Mouse (Mus musculus) limb, embryonic 14.5 days (tissue): Measurements from ENCODE around the gene Tor4a. TPM values are rescaled to one million over a fixed set of nuclear protein-coding genes. Genes with fewer than 3 reads are reported as not detected.
A peak's percentile ranks its signal among the peaks of the same experiment; 100 is the strongest.

Source experiments
- ATAC-seq: fragments of 200-750 bp; cut with Nextera tagmentation; 2 replicates; pipeline ENCODE4 v1.8.0; 2017; ENCODE audit warnings: low read depth, moderate number of reproducible peaks, moderate TSS enrichment; ENCODE audit not compliant: low FRiP score
- DNase-seq: peaks from one replicate; pipeline ENCODE4 v3.0.0-alpha.2; 2015; ENCODE audit warnings: low spot score
- H3K27ac ChIP-seq: fragments of 300-500 bp; sonication (generic); replicated peaks from 2 replicates; pipeline ENCODE4 v1.5.1; 2014; ENCODE audit warnings: low read depth, mild to moderate bottlenecking, low read length, moderate library complexity, mixed read lengths
- H3K27me3 ChIP-seq: fragments of 300-500 bp; sonication (generic); 2 replicates; pipeline ENCODE4 v1.6.1; 2014; ENCODE audit warnings: low read length, mixed read lengths; ENCODE audit not compliant: control insufficient read depth, insufficient read depth
- H3K36me3 ChIP-seq: fragments of 300-500 bp; sonication (generic); 2 replicates; pipeline ENCODE4 v1.6.1; 2014; ENCODE audit warnings: mild to moderate bottlenecking, low read length, moderate library complexity, mixed read lengths; ENCODE audit not compliant: control insufficient read depth, insufficient read depth
- H3K4me1 ChIP-seq: fragments of 300-500 bp; sonication (generic); 2 replicates; pipeline ENCODE4 v1.6.1; 2014; ENCODE audit warnings: antibody characterized with exemption, low read length, mixed read lengths; ENCODE audit not compliant: control insufficient read depth, insufficient read depth
- H3K4me2 ChIP-seq: fragments of 300-500 bp; sonication (generic); replicated peaks from 2 replicates; pipeline ENCODE4 v1.6.1; 2014; ENCODE audit warnings: low read depth, mild to moderate bottlenecking, low read length, moderate library complexity; ENCODE audit not compliant: severe bottlenecking
- H3K4me3 ChIP-seq: fragments of 300-500 bp; sonication (generic); replicated peaks from 2 replicates; pipeline ENCODE4 v1.5.1; 2014; ENCODE audit warnings: low read length
- H3K9ac ChIP-seq: fragments of 300-500 bp; sonication (generic); 2 replicates; pipeline ENCODE4 v1.6.1; 2014; ENCODE audit warnings: mild to moderate bottlenecking, low read depth, low read length, moderate library complexity; ENCODE audit not compliant: severe bottlenecking
- H3K9me3 ChIP-seq: fragments of 300-500 bp; sonication (generic); 2 replicates; pipeline ENCODE4 v1.6.1; 2016; ENCODE audit warnings: low read length; ENCODE audit not compliant: control insufficient read depth
- POLR2A ChIP-seq: fragments of 200-500 bp; IDR thresholded peaks from 2 replicates; pipeline ENCODE4 v1.8.0; 2012; ENCODE audit warnings: inconsistent platforms, mild to moderate bottlenecking, moderate library complexity, borderline replicate concordance; ENCODE audit not compliant: insufficient read depth, insufficient read length; ENCODE audit errors: extremely low read depth
- WGBS: fragments of 180-500 bp; shearing (Covaris S2); extraction: QIAGEN DNeasy Blood & Tissue Kit; methylation state at CpG from one replicate; pipeline ENCODE4 v1.1.7; 2014; 5-methylcytosine and 5-hydroxymethylcytosine counted together
- polyA plus RNA-seq, 2 experiments: library from polyadenylated mRNA; depleted of rRNA in 1 of 2; stranded (reverse) in 1 of 2; unstranded in 1 of 2; fragments of >200 nt; fragmentation: Nextera tagmentation in 1 of 2; extraction: Ambion mirVana in 1 of 2; gene quantifications; 2 replicates each; pipeline versions ENCODE4 v1.2.1 to v1.2.3; 2012 to 2014

The Tor4a gene
- polyA plus RNA-seq, 2 experiments = 5.9 to 8.1 TPM

- Histone ChIP-seq H3K4me1 (no peaks in the 10 kb centered on the region), H3K27ac (no peak overlapping the region), H3K9me3 (no peaks in the 10 kb centered on the region), H3K36me3 (no peaks in the 10 kb centered on the region), H3K4me3 (peak overlapping the region; percentile 45), H3K9ac (no peak overlapping the region), H3K4me2 (peak overlapping the region; percentile 88), H3K27me3 (peaks cover 33% of the 10 kb centered on the region)
- 30% methylated on average over 5 of the region's 5 CpGs for WGBS
- TF ChIP-seq POLR2A = no peak
- ATAC-seq = no peak
- DNase-seq = no peak
Measured at GRCm38 (mm10) chr2:25186575-25186930, 10.1 kb downstream of the Tor4a start.

- H3K4me1 ChIP-seq = peaks cover 6% of the 10 kb centered on the region
- no peak overlapping the region for H3K27ac ChIP-seq
- H3K4me3 ChIP-seq = peak overlapping the region; percentile 45
- H3K4me2 ChIP-seq = peak overlapping the region; percentile 88
- ATAC-seq (peak; percentile 73), DNase-seq (no peak)
- no peak for TF ChIP-seq POLR2A
- H3K9me3 ChIP-seq = no peaks in the 10 kb centered on the region
- H3K27me3 ChIP-seq = peaks cover 40% of the 10 kb centered on the region
- no peaks in the 10 kb centered on the region for H3K36me3 ChIP-seq
- H3K9ac ChIP-seq = peak overlapping the region; percentile 56
- 2% methylated on average over 45 of the region's 64 CpGs for WGBS
Measured at GRCm38 (mm10) chr2:25185625-25186574, 10.8 kb downstream of the Tor4a start.

- TF ChIP-seq POLR2A = no peak
- peaks cover 18% of the 10 kb centered on the region for H3K4me1 ChIP-seq
- no peak overlapping the region for H3K4me3 ChIP-seq
- H3K4me2 ChIP-seq = no peak overlapping the region
- peaks cover 54% of the 10 kb centered on the region for H3K27me3 ChIP-seq
- WGBS = 87% methylated on average over 7 of the region's 7 CpGs
- no peak overlapping the region for H3K27ac ChIP-seq
- ATAC-seq = no peak
- H3K9me3 ChIP-seq = no peaks in the 10 kb centered on the region
- no peak for DNase-seq
- H3K9ac ChIP-seq = no peak overlapping the region
- no peaks in the 10 kb centered on the region for H3K36me3 ChIP-seq
Measured at GRCm38 (mm10) chr2:25184496-25184895, 12.2 kb downstream of the Tor4a start.

GRCm38 (mm10) chr2:25183336-25183735 lies 13.3 kb downstream of the Tor4a start:
- Histone ChIP-seq H3K4me2 (no peak overlapping the region), H3K9me3 (no peaks in the 10 kb centered on the region), H3K4me3 (peak overlapping the region; percentile 55; the same call in 1 of the 2 replicates), H3K36me3 (no peaks in the 10 kb centered on the region), H3K27me3 (peaks cover 58% of the 10 kb centered on the region), H3K4me1 (peaks cover 22% of the 10 kb centered on the region), H3K27ac (no peak overlapping the region), H3K9ac (no peak overlapping the region)
- no peak for TF ChIP-seq POLR2A
- WGBS = 77% methylated on average over 2 of the region's 2 CpGs
- DNase-seq = no peak
- no peak for ATAC-seq

- Histone ChIP-seq H3K9ac (0 out of 2 replicates have a peak overlapping the region, but pooled peaks have one; percentile 12), H3K36me3 (no peaks in the 10 kb centered on the region), H3K4me1 (peaks cover 28% of the 10 kb centered on the region), H3K4me3 (peak overlapping the region; percentile 55), H3K4me2 (no peak overlapping the region; the same call in 1 of the 2 replicates), H3K9me3 (no peaks in the 10 kb centered on the region), H3K27me3 (peaks cover 58% of the 10 kb centered on the region), H3K27ac (no peak overlapping the region)
- no peak for TF ChIP-seq POLR2A
- ATAC-seq (no peak), DNase-seq (no peak)
- WGBS = 26% methylated on average over 6 of the region's 6 CpGs
Measured at GRCm38 (mm10) chr2:25182664-25183063, 14.0 kb downstream of the Tor4a start.
